In the genomic region with DNA sequence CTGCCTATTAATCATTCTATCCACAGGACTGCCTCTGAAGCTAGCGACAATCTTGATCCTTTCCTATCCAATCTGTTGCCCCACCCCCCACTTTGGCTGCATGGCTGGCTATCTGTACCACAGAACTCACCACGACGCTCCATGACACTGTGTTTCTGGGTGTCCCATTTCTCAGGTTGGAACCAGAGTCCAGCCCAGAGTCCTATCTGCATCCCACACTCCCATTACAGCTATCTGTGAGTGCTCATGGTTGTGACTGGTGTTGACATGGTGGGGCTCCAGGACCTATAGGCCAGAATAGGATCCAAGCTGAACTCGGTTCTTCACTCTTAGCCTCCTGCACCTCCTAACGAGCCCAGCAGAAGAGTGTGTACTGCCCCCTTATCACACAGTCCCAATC, we compare ENCODE assay signal across 12 mouse cellular contexts.
DNase-seq lines count a peak whose midpoint lies in the region; ATAC-seq lines count a peak whose summit lies in the region.
"Had no signal": no experiment of that assay in that cellular context is flagged by ENCODE, and none has a peak within 500 bp of the region (broad histone marks: within the 10 kb centered on the region; RNA-seq: fewer than 3 reads in every experiment).

No protein-coding gene starts in this region.

- no peaks in the 10 kb centered on the region for H3K36me3 ChIP-seq in heart, embryonic 10.5 days
- H3K36me3 ChIP-seq in intestine, embryonic 15.5 days = no peaks in the 10 kb centered on the region
- H3K36me3 ChIP-seq in intestine, embryonic 16.5 days (ENCODE audit: control insufficient read depth, insufficient read depth, low read length) = no peaks in the 10 kb centered on the region
- no peaks in the 10 kb centered on the region for H3K36me3 ChIP-seq in liver, embryonic 12.5 days
- H3K36me3 ChIP-seq: forebrain, embryonic 15.5 days had no signal

- 46% methylated on average over 5 of the region's 5 CpGs for WGBS in heart, embryonic 10.5 days
- WGBS in intestine, embryonic 15.5 days = 76% methylated on average over 5 of the region's 5 CpGs
- WGBS in intestine, embryonic 16.5 days = 87% methylated on average over 5 of the region's 5 CpGs
- WGBS in liver, embryonic 12.5 days (ENCODE audit: insufficient replicate concordance) = 32% methylated on average over 5 of the region's 5 CpGs

- peak overlapping the region; percentile 63 for H3K4me3 ChIP-seq in heart, embryonic 10.5 days
- H3K4me3 ChIP-seq in intestine, embryonic 15.5 days (replicated peaks) = no peak overlapping the region
- H3K4me3 ChIP-seq in intestine, embryonic 16.5 days (ENCODE audit: low read length) = no peak overlapping the region
- H3K4me3 ChIP-seq in liver, embryonic 12.5 days = no peak overlapping the region
- H3K4me3 ChIP-seq: erythroblast, embryonic 14.5 days had no signal

- peaks cover 69% of the 10 kb centered on the region for H3K4me1 ChIP-seq in heart, embryonic 10.5 days
- peaks cover 24% of the 10 kb centered on the region for H3K4me1 ChIP-seq in intestine, embryonic 15.5 days (replicated peaks)
- H3K4me1 ChIP-seq in intestine, embryonic 16.5 days (ENCODE audit: control insufficient read depth, insufficient read depth, low read length) = peaks cover 20% of the 10 kb centered on the region
- peaks cover 23% of the 10 kb centered on the region for H3K4me1 ChIP-seq in liver, embryonic 12.5 days

- H3K27ac ChIP-seq in heart, embryonic 10.5 days = peak overlapping the region; percentile 94
- no peak overlapping the region for H3K27ac ChIP-seq in intestine, embryonic 15.5 days
- H3K27ac ChIP-seq in intestine, embryonic 16.5 days (ENCODE audit: low read length) = no peak overlapping the region
- H3K27ac ChIP-seq in liver, embryonic 12.5 days = no peak overlapping the region

- ATAC-seq in intestine, embryonic 15.5 days = no peak
- no peak for ATAC-seq in intestine, embryonic 16.5 days
- ATAC-seq in liver, embryonic 12.5 days = 0 out of 2 replicates have a peak, but pooled peaks have one; percentile 35
- ATAC-seq in megakaryocyte progenitor cell, adult 5-6 weeks (replicated peaks; ENCODE audit: poor library complexity) = peak; percentile 16
- ATAC-seq: Patski had no signal

- DNase-seq in heart, embryonic 10.5 days (ENCODE audit: low spot score) = no peak
- no peak for DNase-seq in heart, adult 9 months (ENCODE audit: low spot score in 2 of 2)
- DNase-seq in liver = no peak
- no peak for DNase-seq in urinary bladder, postnatal 36 days (ENCODE audit: low spot score in 2 of 2)
- DNase-seq: gastrocnemius, adult 2 months had no signal

- no peaks in the 10 kb centered on the region for H3K9me3 ChIP-seq in heart, embryonic 10.5 days
- H3K9me3 ChIP-seq in intestine, embryonic 15.5 days = no peaks in the 10 kb centered on the region
- no peaks in the 10 kb centered on the region for H3K9me3 ChIP-seq in intestine, embryonic 16.5 days (ENCODE audit: control insufficient read depth, low read length)
- H3K9me3 ChIP-seq in liver, embryonic 12.5 days (replicated peaks) = no peaks in the 10 kb centered on the region
- H3K9me3 ChIP-seq: forebrain, embryonic 15.5 days had no signal

- H3K4me2 ChIP-seq in intestine, embryonic 15.5 days (replicated peaks) = 0 out of 2 replicates have a peak overlapping the region, but pooled peaks have one; percentile 86
- H3K4me2 ChIP-seq in intestine, embryonic 16.5 days (ENCODE audit: low read depth, low read length) = no peak overlapping the region; the same call in 1 of the 2 replicates
- no peak overlapping the region for H3K4me2 ChIP-seq in liver, embryonic 12.5 days

- H3K9ac ChIP-seq in intestine, embryonic 15.5 days = no peak overlapping the region
- no peak overlapping the region for H3K9ac ChIP-seq in intestine, embryonic 16.5 days (ENCODE audit: low read depth, low read length)
- H3K9ac ChIP-seq in liver, embryonic 12.5 days = no peak overlapping the region

- H3K27me3 ChIP-seq in heart, embryonic 10.5 days (ENCODE audit: insufficient read depth, poor library complexity, severe bottlenecking) = no peaks in the 10 kb centered on the region
- H3K27me3 ChIP-seq in intestine, embryonic 15.5 days (replicated peaks) = no peaks in the 10 kb centered on the region
- H3K27me3 ChIP-seq in intestine, embryonic 16.5 days (replicated peaks; ENCODE audit: control insufficient read depth, insufficient read depth, low read length) = no peaks in the 10 kb centered on the region
- H3K27me3 ChIP-seq in liver, embryonic 12.5 days (replicated peaks) = no peaks in the 10 kb centered on the region
- H3K27me3 ChIP-seq: forebrain, embryonic 15.5 days; Patski had no signal

Comparison
In these comparisons a context has a peak if more than half of its experiments do, and no peak if none do; other contexts are left out.
1. ATAC-seq: peak in liver, embryonic 12.5 days (single experiment) and megakaryocyte progenitor cell, adult 5-6 weeks (single experiment); none in intestine, embryonic 15.5 days (single experiment) and intestine, embryonic 16.5 days (single experiment).